Mouse (Mus musculus): Measurements from ENCODE around the gene Cyp2j5. TPM values are rescaled to one million over a fixed set of nuclear protein-coding genes. Genes with fewer than 3 reads are reported as not detected.
A peak's percentile ranks its signal among the peaks of the same experiment; 100 is the strongest.
"Not testable (repeated sequence)": the region's sequence is repeated elsewhere in the genome, so short reads cannot be mapped to it uniquely, and the experiment has no call there.

The Cyp2j5 gene
- polyA plus RNA-seq, 1 experiment from 2014 or later, result not detected

DNA sequence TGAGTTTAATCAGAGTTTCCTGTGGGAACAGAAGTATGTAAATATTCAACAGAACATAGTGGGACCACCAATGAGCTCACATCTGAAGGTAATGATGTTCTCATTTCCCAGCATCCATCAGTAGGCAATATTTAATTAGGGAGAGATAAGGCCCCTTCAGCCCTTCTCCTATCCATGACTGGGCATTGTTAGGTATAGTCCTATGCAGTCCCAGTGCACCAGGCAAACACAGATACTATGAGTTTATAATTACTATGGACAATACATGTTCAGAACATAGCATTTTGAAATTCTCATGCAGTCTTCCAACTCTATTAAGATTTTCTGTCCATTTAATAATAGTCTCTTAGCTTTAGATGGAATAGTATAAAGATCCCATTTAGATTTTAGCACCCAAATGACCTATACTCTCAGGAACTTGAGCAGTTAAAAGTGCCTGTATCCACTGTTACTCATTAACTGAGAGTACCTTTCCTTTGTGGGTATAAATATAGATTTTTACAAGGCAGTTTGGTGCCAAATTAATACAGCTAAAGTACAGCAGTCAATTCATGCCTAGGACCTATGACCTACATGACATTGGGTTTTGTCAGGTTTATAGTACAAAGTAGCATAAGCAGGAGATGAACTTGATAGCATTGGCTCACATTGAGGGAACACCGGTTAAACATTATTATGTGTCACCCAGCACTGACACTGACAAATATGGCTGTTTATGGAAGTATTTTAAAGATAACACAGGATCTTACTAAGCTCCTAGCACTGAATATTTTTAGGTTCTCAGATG lies 907 bp upstream of the Cyp2j5 start:
- no peaks in the 10 kb centered on the region for H3K36me3 ChIP-seq (ENCODE audit: control insufficient read depth, insufficient read depth, low read length)
- no peak overlapping the region for H3K4me2 ChIP-seq (ENCODE audit: low read length)
- no peak overlapping the region for H3K9ac ChIP-seq (ENCODE audit: low read depth, low read length)
- no peaks in the 10 kb centered on the region for H3K27me3 ChIP-seq (replicated peaks; ENCODE audit: control insufficient read depth, insufficient read depth, low read length)
- H3K9me3 ChIP-seq (ENCODE audit: control insufficient read depth, low read length), result no peaks in the 10 kb centered on the region
- no peaks in the 10 kb centered on the region for H3K4me1 ChIP-seq (ENCODE audit: control insufficient read depth, insufficient read depth, low read depth, low read length)
- no peak for ATAC-seq
- no peak overlapping the region for H3K27ac ChIP-seq (ENCODE audit: low read depth, low read length)
- H3K4me3 ChIP-seq (ENCODE audit: low read length), result no peak overlapping the region
- 91% methylated on average over 1 of the region's 1 CpGs for WGBS

DNA sequence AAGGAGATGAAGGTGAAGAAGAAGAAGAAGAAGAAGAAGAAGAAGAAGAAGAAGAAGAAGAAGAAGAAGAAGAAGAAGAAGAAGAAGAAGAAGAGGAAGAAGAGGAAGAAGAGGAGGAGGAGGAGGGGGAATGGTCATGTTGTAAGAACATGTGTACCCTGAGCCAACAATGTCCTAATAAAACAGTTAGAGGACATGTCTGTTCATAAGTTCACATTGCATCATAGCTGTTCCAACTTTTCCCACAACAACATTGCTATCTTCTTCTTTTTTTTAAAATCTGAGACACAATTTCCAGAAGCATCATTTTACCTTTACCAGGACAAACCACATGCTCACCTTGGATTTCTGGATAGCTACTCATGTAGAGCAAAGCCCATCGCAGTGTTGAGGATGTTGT lies 28.5 kb downstream of the Cyp2j5 start:
- no peaks in the 10 kb centered on the region for H3K36me3 ChIP-seq (ENCODE audit: control insufficient read depth, insufficient read depth, low read length)
- H3K27ac ChIP-seq (ENCODE audit: low read depth, low read length), result no peak overlapping the region
- H3K4me3 ChIP-seq (ENCODE audit: low read length), result no peak overlapping the region
- no peak overlapping the region for H3K9ac ChIP-seq (ENCODE audit: low read depth, low read length)
- H3K27me3 ChIP-seq (replicated peaks; ENCODE audit: control insufficient read depth, insufficient read depth, low read length), result no peaks in the 10 kb centered on the region
- H3K4me1 ChIP-seq (ENCODE audit: control insufficient read depth, insufficient read depth, low read depth, low read length), result no peaks in the 10 kb centered on the region
- no peak for ATAC-seq
- no peak overlapping the region for H3K4me2 ChIP-seq (ENCODE audit: low read length)
- WGBS, result 83% methylated on average over 1 of the region's 1 CpGs
- no peaks in the 10 kb centered on the region for H3K9me3 ChIP-seq (ENCODE audit: control insufficient read depth, low read length)

DNA sequence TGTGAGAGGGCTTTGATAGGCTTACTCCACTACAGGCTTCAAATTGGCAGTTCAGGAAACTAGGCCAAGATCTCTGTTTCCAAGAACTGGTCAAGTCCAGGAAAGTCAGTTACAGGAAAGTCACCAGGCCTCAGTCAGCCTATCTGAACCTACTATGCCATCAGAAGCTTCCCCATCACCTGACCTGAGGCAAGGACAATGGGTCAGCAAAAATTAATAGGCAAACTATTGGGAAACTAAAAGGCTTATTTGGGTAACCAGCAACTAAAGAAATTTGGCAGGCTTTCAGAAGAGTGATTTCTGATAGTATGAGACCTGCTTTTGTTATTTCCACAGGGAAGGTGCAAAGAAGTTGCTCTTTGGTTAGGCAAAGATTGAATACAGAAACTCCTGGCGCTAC lies 41.5 kb downstream of the Cyp2j5 start:
- H3K27ac ChIP-seq (ENCODE audit: low read depth, low read length), result no peak overlapping the region
- H3K27me3 ChIP-seq (replicated peaks; ENCODE audit: control insufficient read depth, insufficient read depth, low read length), result no peaks in the 10 kb centered on the region
- H3K4me3 ChIP-seq (ENCODE audit: low read length), result no peak overlapping the region
- no peaks in the 10 kb centered on the region for H3K36me3 ChIP-seq (ENCODE audit: control insufficient read depth, insufficient read depth, low read length)
- H3K4me1 ChIP-seq (ENCODE audit: control insufficient read depth, insufficient read depth, low read depth, low read length), result no peaks in the 10 kb centered on the region
- H3K9me3 ChIP-seq (ENCODE audit: control insufficient read depth, low read length), result no peaks in the 10 kb centered on the region
- ATAC-seq, result no peak
- WGBS, result 100% methylated on average over 1 of the region's 1 CpGs
- H3K9ac ChIP-seq (ENCODE audit: low read depth, low read length), result no peak overlapping the region
- no peak overlapping the region for H3K4me2 ChIP-seq (ENCODE audit: low read length)

DNA sequence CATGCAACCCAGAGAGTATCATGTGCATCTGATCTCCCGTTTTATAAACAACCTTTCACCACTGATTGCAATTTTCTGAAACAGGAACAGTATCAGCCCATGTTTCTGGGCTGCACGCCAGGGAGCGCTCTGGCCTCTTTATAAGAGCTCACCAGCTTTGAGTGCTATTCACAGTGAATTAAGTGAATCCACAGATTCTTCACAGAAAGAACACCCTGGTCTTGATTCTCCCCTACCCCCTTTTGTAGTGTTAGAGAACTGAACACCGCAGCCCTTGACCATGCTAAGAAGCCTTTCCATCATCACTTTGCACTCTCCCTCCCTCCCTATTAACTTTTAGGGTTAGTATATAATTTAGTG lies 72.2 kb downstream of the Cyp2j5 start:
- H3K9me3 ChIP-seq (ENCODE audit: control insufficient read depth, low read length), result no peaks in the 10 kb centered on the region
- H3K4me2 ChIP-seq (ENCODE audit: low read length), result peak overlapping the region; percentile 53
- peak overlapping the region; percentile 43 for H3K4me3 ChIP-seq (ENCODE audit: low read length)
- no peaks in the 10 kb centered on the region for H3K4me1 ChIP-seq (ENCODE audit: control insufficient read depth, insufficient read depth, low read depth, low read length)
- H3K27ac ChIP-seq (ENCODE audit: low read depth, low read length), result 0 out of 2 replicates have a peak overlapping the region, but pooled peaks have one; percentile 48
- 24% methylated on average over 4 of the region's 4 CpGs for WGBS
- H3K36me3 ChIP-seq (ENCODE audit: control insufficient read depth, insufficient read depth, low read length), result no peaks in the 10 kb centered on the region
- H3K27me3 ChIP-seq (replicated peaks; ENCODE audit: control insufficient read depth, insufficient read depth, low read length), result no peaks in the 10 kb centered on the region
- peak; percentile 91; the same call in 1 of the 2 replicates for ATAC-seq
- no peak overlapping the region for H3K9ac ChIP-seq (ENCODE audit: low read depth, low read length)

DNA sequence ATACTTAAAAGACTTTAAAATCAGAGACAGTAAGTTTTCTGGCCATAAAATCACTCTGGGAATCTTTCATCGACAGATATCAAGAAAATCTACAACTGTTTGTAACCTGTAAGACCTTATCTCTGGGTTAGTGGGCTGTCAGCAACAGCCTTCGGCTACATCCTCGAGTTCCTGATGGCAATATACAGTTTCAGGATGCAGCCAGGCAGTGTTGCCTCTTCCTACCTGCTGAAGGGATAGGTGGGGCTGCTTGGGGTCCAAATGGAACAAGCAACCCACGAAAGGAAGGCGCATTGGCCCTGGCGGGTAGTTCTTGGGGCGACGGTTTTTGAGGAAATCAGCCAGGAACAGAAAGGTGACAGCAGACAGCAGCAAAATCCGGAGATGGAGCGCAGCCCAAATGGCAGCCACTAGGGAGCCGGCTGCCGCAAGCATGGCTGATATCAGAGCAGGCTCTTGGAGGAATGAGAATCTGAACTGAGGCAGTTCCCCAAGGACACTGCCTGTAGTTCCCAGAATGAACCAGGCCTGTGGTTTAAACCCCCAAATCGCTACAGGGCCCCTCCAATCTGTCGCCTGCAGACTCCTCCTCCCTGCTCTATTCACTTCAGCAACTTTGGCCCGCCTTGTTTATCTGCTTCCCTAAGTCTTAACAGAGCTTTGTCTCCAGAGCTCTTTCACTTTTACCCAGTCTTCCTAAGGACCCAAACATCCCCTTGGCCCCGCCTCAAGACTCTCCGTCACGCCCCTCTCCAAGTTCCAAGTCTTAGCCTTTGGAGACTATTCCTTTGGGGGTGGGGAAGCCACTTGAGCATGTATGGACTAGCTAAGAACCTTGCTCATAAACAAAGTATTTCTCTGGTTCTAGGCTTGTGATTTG lies 72.8 kb downstream of the Cyp2j5 start, which contains the start of gene Cyp2j9:
TSS of gene Cyp2j9 (minus strand) at position 668 of the 880 bp plus-strand sequence.
- peak; percentile 95 for ATAC-seq
- H3K36me3 ChIP-seq (ENCODE audit: control insufficient read depth, insufficient read depth, low read length), result no peaks in the 10 kb centered on the region
- peak within 1 kb of the TSS; percentile 48 for H3K27ac ChIP-seq (ENCODE audit: low read depth, low read length)
- no peaks in the 10 kb centered on the region for H3K4me1 ChIP-seq (ENCODE audit: control insufficient read depth, insufficient read depth, low read depth, low read length)
- H3K4me3 ChIP-seq (ENCODE audit: low read length), result peak within 1 kb of the TSS; percentile 43
- peak within 1 kb of the TSS; percentile 53 for H3K4me2 ChIP-seq (ENCODE audit: low read length)
- 8% methylated on average over 18 of the region's 18 CpGs for whole genome bisulfite sequencing
- no peaks in the 10 kb centered on the region for H3K9me3 ChIP-seq (ENCODE audit: control insufficient read depth, low read length)
- peak within 1 kb of the TSS; percentile 35 for H3K9ac ChIP-seq (ENCODE audit: low read depth, low read length)
- H3K27me3 ChIP-seq (replicated peaks; ENCODE audit: control insufficient read depth, insufficient read depth, low read length), result no peaks in the 10 kb centered on the region

DNA sequence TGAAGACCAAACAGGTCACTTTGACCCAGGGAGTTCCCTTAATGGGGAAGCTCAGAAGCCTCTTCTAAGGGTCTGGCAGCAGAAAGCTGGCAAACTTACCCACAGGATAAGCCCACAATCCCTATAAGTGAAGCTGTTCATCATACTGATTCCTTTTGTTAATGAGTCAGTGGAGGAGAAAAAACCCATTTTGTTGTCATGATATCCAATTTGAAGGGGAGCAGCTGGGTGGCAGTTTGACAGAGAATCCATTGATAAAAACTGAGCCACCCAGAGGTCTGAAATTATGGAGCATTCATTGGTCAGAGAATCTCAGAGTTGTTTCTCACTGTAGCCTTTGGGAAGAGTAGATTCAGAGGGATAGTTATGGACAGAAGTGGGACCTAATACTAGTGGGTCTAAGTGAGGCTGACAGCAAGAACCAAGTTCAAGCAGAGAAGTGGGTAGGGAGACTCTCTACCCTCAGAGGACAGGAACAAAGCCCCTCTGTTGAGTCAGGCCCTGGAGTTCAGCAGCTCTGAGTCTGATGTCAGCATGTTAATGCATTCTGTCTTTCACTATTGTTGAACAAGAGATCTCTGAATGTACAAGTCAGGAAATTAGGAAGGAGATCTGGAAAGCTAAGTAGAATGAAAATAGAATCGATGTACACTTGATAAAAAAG lies 82.4 kb downstream of the Cyp2j5 start:
- ATAC-seq, result peak; percentile 70
- H3K36me3 ChIP-seq (ENCODE audit: control insufficient read depth, insufficient read depth, low read length), result no peaks in the 10 kb centered on the region
- no peak overlapping the region for H3K9ac ChIP-seq (ENCODE audit: low read depth, low read length)
- no peaks in the 10 kb centered on the region for H3K4me1 ChIP-seq (ENCODE audit: control insufficient read depth, insufficient read depth, low read depth, low read length)
- no peak overlapping the region for H3K4me2 ChIP-seq (ENCODE audit: low read length)
- WGBS, result 64% methylated on average over 1 of the region's 1 CpGs
- no peak overlapping the region for H3K4me3 ChIP-seq (ENCODE audit: low read length)
- no peaks in the 10 kb centered on the region for H3K27me3 ChIP-seq (replicated peaks; ENCODE audit: control insufficient read depth, insufficient read depth, low read length)
- no peaks in the 10 kb centered on the region for H3K9me3 ChIP-seq (ENCODE audit: control insufficient read depth, low read length)
- 0 out of 2 replicates have a peak overlapping the region, but pooled peaks have one; percentile 29 for H3K27ac ChIP-seq (ENCODE audit: low read depth, low read length)

DNA sequence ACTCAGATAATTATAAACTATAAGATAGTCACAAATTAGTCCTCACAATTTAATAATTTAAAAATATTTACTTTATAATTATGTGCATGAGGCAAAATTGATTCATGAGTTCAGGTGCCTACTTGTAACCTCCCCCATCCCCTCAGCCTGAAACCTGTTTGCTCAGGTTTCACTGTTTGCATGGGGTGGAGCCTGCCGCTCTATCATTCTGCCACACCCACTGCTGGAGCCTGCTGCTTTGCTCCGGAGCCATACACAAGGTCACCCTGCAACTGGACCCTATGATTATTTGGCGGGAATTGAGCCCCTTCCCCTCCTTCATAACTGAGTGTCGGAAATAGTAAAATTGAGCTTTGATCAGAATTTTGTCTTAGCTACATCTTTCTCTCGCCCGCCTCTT lies 83.6 kb downstream of the Cyp2j5 start:
- H3K4me3 ChIP-seq (ENCODE audit: low read length); H3K9ac ChIP-seq (ENCODE audit: low read depth, low read length); H3K36me3 ChIP-seq (ENCODE audit: control insufficient read depth, insufficient read depth, low read length); H3K4me2 ChIP-seq (ENCODE audit: low read length); H3K27me3 ChIP-seq (replicated peaks; ENCODE audit: control insufficient read depth, insufficient read depth, low read length); H3K4me1 ChIP-seq (ENCODE audit: control insufficient read depth, insufficient read depth, low read depth, low read length); H3K27ac ChIP-seq (ENCODE audit: low read depth, low read length); ATAC-seq; H3K9me3 ChIP-seq (ENCODE audit: control insufficient read depth, low read length): not testable (repeated sequence)
- WGBS, result 61% methylated on average over 6 of the region's 6 CpGs

Data from hindbrain, embryonic 16.5 days (tissue).